Mouse (Mus musculus) thymus, adult 2 months (tissue): ENCODE results near the gene Car1.

ENCODE experiments used
- CTCF ChIP-seq: fragments of 200-500 bp; IDR thresholded peaks from 2 replicates; pipeline ENCODE4 v1.5.1; 2012; ENCODE audit warnings: mild to moderate bottlenecking, control low read depth, low read length, moderate library complexity, borderline replicate concordance; ENCODE audit not compliant: control insufficient read depth, poor library complexity, insufficient read depth; ENCODE audit errors: extremely low read depth
- POLR2A ChIP-seq: fragments of 200-500 bp; IDR thresholded peaks from 2 replicates; pipeline ENCODE4 v1.6.1; 2012; ENCODE audit warnings: mild to moderate bottlenecking, low read length, control low read depth, moderate library complexity; ENCODE audit not compliant: control insufficient read depth, poor library complexity, insufficient read depth; ENCODE audit errors: extremely low read depth

GRCm38 (mm10) chr3:14831219-14831835 lies 23.2 kb upstream of the Car1 start:
- TF ChIP-seq CTCF (no peak), POLR2A (no peak)
